Mouse (Mus musculus) mature B cell (primary cell): Measurements from ENCODE around the gene Cdca8.

ENCODE experiments used
- in situ Hi-C: fragments of 300-500 bp; cut with MboI; formaldehyde crosslinking; loops from 2 replicates; pipeline ENCODE4 v1.14.3; 2019

Gene Cdca8

DNA sequence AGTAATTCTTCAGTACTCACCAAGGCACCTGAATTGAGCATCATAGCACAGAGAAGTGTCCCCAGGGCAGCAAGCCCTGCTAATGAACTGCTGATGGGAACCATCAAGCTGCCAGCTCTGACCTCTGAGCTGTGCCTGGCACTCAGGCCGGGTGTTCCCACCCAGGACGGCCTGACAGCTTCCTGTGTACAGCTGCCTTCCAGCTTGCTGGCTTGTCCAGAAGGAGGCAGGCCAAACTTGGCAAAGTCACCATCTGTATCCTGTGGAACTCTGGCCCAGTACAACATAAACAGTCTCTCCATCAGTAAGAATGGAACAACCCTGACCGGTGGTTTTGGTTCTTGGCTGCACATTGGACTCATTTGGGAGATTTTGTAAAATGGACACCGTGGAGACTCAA, 14.4 kb upstream of the Cdca8 start:
- in situ Hi-C loops, result no loop called here

DNA sequence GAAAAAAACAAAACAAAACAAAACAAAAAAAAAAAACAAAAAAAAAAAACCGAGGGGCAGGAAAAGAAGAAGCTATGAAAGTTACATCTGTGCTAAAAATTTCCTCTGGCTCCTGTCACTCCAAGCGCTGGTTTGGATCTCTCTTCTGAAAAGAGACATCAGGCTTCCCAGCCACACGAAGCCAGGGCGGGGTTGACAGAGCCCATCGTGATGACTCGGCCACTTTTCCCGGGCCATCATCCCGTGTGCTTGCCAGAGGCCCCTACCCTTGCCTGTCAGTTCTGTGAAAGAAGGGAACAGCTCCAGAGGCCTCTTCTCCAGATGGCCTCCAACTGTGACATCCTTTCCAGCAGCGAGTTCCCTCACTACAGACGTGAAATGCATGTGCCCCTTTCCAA, 11.9 kb upstream of the Cdca8 start:
- in situ Hi-C loops, result no loop called here

DNA sequence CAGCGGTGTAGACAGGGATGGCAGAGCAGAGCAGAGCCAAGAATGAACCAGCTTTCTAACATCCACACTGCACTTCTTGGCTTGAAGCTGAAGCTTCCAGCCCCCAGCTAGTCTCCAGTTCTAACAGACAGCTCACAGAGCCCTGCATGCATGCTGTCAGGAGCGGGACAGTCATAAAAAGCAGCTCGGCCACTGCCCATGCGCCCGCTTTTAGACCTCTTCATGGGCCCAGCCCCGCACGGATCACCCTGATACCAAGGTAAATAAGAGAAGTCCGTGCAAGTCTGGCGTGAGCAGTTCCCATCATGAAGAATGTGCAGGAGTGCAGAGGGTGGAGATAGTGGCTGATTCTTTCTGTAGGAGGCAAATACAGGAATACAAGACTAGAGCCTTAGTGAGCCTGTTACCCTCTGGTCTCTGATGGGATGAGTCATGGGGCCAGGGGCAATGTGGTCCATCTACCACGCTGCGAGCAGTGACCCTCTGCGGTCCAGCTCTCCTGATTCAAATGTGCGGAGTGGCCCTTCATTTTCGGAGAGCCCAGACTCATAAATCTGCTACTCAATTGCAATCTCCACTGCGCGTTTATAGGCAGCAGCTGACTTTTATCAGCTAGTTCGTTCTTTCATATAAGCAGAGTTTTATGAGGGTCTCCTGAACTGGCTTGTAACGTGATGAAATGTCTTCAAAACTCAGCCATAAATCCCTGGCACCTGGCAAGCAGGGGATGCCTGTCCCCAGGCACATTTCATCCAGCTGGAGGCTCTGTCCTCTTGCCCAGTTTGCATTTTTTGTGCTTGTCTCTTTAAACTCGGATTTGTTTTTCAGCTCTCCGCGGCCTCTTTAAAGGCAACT, 11.3 kb upstream of the Cdca8 start:
- in situ Hi-C loops, result no loop called here

DNA sequence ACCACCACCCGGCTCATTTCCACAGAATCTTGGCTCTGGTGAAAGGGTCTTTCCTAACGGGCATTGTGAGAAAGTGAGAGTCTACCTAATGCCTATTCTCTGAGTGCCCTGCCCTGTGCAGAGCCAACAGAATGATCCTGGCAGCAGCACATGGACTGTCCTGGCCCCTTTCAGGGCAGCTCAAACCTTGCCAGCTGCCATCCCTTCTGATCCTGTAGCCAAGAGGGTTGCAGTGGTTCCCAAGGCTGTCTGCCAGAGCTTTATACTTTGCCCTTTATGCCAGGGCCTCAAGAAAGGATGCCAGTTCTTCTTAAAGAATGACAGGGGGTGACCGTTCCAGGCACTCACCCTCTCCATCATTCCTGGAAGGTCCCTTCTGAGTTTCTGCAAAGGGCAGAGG, 10.4 kb upstream of the Cdca8 start:
- in situ Hi-C loops, result loop anchor here (10.0 to 25.0 kb wide), 2 partner anchors 113 to 165 kb away; partner anchors contain the start of genes Dnali1 and Snip1

- in situ Hi-C loops, result loop anchor here (10.0 to 25.0 kb wide), 2 partner anchors 117 to 170 kb away; partner anchors contain the start of genes Dnali1 and Snip1
Measured at GRCm38 (mm10) chr4:124944961-124945360, 5.8 kb upstream of the Cdca8 start.

GRCm38 (mm10) chr4:124943781-124944180, 4.7 kb upstream of the Cdca8 start:
- in situ Hi-C loops, result loop anchor here (10.0 to 25.0 kb wide), 2 partner anchors 119 to 171 kb away; partner anchors contain the start of genes Dnali1 and Snip1

GRCm38 (mm10) chr4:124943022-124943421, 3.9 kb upstream of the Cdca8 start:
- in situ Hi-C loops, result loop anchor here (10.0 to 25.0 kb wide), 2 partner anchors 119 to 172 kb away; partner anchors contain the start of genes Dnali1 and Snip1

DNA sequence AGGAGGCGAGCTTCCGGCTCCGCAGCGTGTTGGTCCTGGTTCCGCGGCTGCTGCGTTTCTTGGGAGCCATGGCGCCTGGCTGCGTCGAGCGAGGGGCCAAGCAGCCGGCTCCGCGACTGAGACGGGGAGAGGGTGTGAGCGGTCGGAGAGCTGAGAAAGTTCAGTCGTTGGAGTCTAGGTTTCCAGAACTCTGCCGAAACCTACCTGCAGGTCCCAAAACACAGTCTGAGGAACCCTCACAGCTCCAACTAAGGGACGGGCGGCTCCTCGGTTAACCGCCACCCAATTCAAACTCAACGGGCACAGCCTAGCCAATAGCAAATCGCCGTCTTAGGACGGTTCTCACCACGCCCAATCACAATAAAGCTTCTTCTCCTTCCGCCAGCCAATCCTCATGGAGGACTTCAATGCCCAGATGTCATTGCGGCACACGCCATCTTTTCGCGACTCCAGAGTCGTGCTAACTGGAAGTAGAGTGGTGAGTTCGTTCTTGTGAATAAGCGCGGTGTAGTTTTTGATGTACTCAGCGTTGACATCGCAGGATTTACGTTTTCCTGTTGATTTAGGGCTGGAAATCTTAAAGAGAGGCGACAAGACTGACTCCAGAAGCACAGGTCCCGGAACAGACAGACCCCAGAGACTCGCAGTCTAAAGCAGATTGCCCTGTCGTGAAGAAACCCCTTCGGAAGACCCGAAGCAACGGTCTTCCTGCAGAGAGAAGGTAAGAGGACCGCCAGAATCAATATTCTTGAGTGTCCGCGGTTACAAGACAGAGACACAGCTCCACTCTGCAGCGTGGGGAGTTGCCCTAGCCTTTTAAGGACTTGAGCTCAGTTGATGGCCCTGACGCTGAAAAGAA, 2.3 kb downstream of the Cdca8 start, which contains the start of gene 9930104L06Rik:
Gene 9930104L06Rik (plus strand): TSS at position 436 of the 859 bp plus-strand sequence.
- in situ Hi-C loops, result loop anchor here (25.0 kb wide), 1 partner anchor 125 kb away; the partner anchor contains the start of genes Dnali1 and Snip1

DNA sequence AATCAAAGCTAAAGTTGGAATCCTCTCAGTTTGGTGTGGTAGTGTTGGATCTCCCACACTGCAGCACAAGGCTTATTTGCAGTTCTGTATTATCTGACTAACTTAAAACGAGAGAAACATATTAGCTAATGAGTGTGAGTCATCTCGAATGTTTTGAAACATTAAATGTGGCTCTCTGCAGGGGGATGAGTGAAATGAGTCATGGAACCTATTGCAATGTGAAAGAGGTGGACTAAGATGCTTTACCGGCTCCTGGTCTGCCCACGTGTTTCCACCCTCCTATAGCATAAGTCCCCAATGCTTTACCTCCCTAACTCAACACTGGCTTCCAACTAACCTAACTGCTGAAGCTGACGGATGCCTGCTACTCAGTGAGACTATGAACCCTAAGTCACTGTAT, 11.0 kb downstream of the Cdca8 start:
- in situ Hi-C loops, result loop anchor here (25.0 kb wide), 1 partner anchor 134 kb away; the partner anchor contains the start of genes Dnali1 and Snip1

GRCm38 (mm10) chr4:124905971-124906822, 32.9 kb downstream of the Cdca8 start:
- in situ Hi-C loops, result no loop called here

- in situ Hi-C loops, result no loop called here
Measured at GRCm38 (mm10) chr4:124905417-124905816, 33.7 kb downstream of the Cdca8 start.

DNA sequence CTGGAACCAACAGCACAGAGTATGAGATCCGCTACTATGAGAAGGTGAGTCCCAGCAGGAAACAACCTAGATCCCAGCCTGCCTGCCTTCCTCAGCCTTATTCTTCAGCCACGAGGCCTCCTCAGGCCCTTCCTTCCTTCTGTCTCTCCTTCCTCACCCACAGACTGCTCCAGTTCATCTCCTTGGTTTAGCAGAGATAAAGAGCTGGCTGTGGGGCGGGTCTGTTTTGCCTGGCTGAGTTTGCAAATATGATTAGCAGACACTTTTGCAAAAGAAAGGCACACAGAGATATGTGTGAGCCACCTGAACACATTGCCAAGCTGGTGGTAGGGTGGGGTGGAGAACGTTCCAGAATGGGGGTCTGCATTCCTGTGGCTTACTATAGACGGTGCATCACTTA, 39.2 kb downstream of the Cdca8 start:
- in situ Hi-C loops, result no loop called here

- in situ Hi-C loops, result no loop called here
Measured at GRCm38 (mm10) chr4:124898428-124898827, 40.7 kb downstream of the Cdca8 start.

GRCm38 (mm10) chr4:124894508-124895428, 44.3 kb downstream of the Cdca8 start:
- in situ Hi-C loops, result no loop called here

GRCm38 (mm10) chr4:124893769-124894168, 45.3 kb downstream of the Cdca8 start:
- in situ Hi-C loops, result no loop called here

DNA sequence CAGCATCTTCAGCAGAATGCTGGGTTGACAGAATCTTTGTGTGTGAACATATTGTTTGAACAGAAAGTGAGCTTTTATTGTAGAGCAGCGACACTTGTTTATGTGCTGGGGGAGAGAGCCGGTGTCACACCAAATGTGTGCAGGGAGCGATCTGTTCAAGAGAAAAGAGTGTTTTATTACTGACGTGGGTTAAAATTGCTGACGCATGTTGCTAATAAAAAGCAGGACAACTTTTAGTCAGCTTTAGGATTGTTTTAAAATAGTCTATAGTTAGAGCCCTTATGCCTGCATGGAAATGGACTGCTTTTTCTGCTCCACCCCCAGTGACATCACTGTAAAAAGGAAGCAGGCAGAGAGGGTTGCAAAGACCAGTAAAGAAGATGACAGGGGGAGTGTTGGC, 48.3 kb downstream of the Cdca8 start:
- in situ Hi-C loops, result no loop called here

GRCm38 (mm10) chr4:124889935-124890334, 49.2 kb downstream of the Cdca8 start:
- in situ Hi-C loops, result no loop called here

- in situ Hi-C loops, result no loop called here
Measured at GRCm38 (mm10) chr4:124888702-124889101, 50.4 kb downstream of the Cdca8 start.

DNA sequence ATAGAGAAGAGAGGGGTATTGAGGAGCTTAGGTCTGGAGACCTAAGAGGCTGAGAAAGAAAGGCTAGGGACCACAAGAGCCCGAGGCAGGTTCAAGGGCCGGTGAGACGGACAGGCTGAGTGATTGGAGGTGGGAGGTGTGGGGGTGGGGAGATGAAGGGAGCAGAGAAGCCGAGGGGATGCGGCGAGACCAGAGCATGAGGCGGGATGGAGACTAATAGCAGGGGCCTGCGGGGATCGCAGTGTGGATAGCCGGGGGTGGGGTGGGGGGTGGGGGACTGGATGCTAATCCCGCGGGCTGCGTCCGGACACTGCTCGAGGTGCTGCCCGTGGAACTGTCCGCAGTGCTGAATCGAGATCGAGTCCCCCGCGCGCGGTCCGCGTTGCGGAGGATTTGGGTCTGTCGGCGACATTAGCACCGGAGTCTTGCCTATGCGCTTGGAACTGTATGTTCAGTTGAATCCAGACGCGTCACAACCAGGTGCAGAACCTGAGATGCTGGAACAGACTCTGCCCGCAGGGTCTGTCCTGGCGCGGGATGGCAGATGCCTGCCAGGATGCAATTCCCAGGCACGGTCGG, 56.9 kb downstream of the Cdca8 start:
- in situ Hi-C loops, result no loop called here
